Mouse (Mus musculus): Measurements from ENCODE around the gene Gm28043. TPM values are rescaled to one million over a fixed set of nuclear protein-coding genes. Genes with fewer than 3 reads are reported as not detected.

Gm28043 gene
- total RNA-seq, 2 experiments from 2014 or later, result 1.7 to 11.6 TPM

- ATAC-seq (ENCODE audit: poor library complexity, severe bottlenecking), result no peak
Observed at GRCm38 (mm10) chr17:29737849-29738804, 123.5 kb downstream of the Gm28043 start.

GRCm38 (mm10) chr17:29747466-29747865 is 132.8 kb downstream of the Gm28043 start:
- no peak for ATAC-seq (ENCODE audit: poor library complexity, severe bottlenecking)

Other genes starting within 250 kb of the Gm28043 start
- 65.2 and 66.9 TPM in 2 replicates for gene Pim1, start 124.1 kb upstream of the Gm28043 start, total RNA-seq (2015)
- gene Pim1, start 124.1 kb upstream of the Gm28043 start, total RNA-seq (2017), result 155 and 168 TPM in 2 replicates
- gene Gm17657, start 65.2 kb upstream of the Gm28043 start, total RNA-seq (2015), result not detected in 2 replicates
- not detected in 2 replicates for gene Gm17657, start 65.2 kb upstream of the Gm28043 start, total RNA-seq (2017)
- gene Tbc1d22b, start 65.1 kb upstream of the Gm28043 start, total RNA-seq (2015), result 11.3 and 11.5 TPM in 2 replicates
- gene Tbc1d22b, start 65.1 kb upstream of the Gm28043 start, total RNA-seq (2017), result 4.9 and 6.8 TPM in 2 replicates
- gene Tmem217, start 62.5 kb upstream of the Gm28043 start, total RNA-seq (2015), result not detected in 2 replicates
- 0.18 and 0.65 TPM in 2 replicates for gene Tmem217, start 62.5 kb upstream of the Gm28043 start, total RNA-seq (2017)
- 17.5 and 24.2 TPM in 2 replicates for gene Rnf8, start 86 bp upstream of the Gm28043 start, total RNA-seq (2015)
- 28.1 and 31.8 TPM in 2 replicates for gene Rnf8, start 86 bp upstream of the Gm28043 start, total RNA-seq (2017)
- gene Cmtr1, start 45.7 kb downstream of the Gm28043 start, total RNA-seq (2015), result 31.4 and 43.2 TPM in 2 replicates
- 242 and 307 TPM in 2 replicates for gene Cmtr1, start 45.7 kb downstream of the Gm28043 start, total RNA-seq (2017)
- gene Ccdc167, start 102.2 kb downstream of the Gm28043 start, total RNA-seq (2015), result 14.0 and 17.2 TPM in 2 replicates
- gene Ccdc167, start 102.2 kb downstream of the Gm28043 start, total RNA-seq (2017), result 8.9 and 11.5 TPM in 2 replicates